Mouse (Mus musculus) MEL (cell line): ENCODE measurements around the gene Gnaq. TPM values are rescaled to one million over a fixed set of nuclear protein-coding genes. Genes with fewer than 3 reads are reported as not detected.

Experiments used
- DNase-seq: peaks from one replicate; pipeline ENCODE4 v3.0.0; 2011; ENCODE audit warnings: low read depth, low spot score
- H3K27ac ChIP-seq: 2 replicates; pipeline ENCODE4 v1.5.1; 2012; ENCODE audit warnings: low read depth, mild to moderate bottlenecking, control low read depth, low read length, moderate library complexity; ENCODE audit not compliant: control insufficient read depth
- H3K27me3 ChIP-seq, 2 experiments: fragments of 150-350 bp in 1 of 2; sonication (generic) in 1 of 2; 2 replicates each; pipeline ENCODE4 v1.6.1; 2012; ENCODE audit warnings: low read length in 2 of 2, mild to moderate bottlenecking in 2 of 2, improper control_type of control experiment in 1 of 2, moderate library complexity in 1 of 2; ENCODE audit not compliant: insufficient read depth in 2 of 2, control insufficient read depth in 1 of 2
- H3K36me3 ChIP-seq, 2 experiments: 2 replicates each; pipeline ENCODE4 v1.6.1; 2012 to 2014; ENCODE audit warnings: low read length in 2 of 2, improper control_type of control experiment in 1 of 2, inconsistent platforms in 1 of 2, mild to moderate bottlenecking in 1 of 2; ENCODE audit not compliant: insufficient read depth in 2 of 2, control insufficient read depth in 1 of 2
- H3K4me1 ChIP-seq, 2 experiments: fragments of 150-350 bp in 1 of 2; sonication (generic) in 1 of 2; 2 replicates each; pipeline ENCODE4 v1.6.1; 2012; ENCODE audit warnings: low read length in 2 of 2, improper control_type of control experiment in 1 of 2, mild to moderate bottlenecking in 1 of 2; ENCODE audit not compliant: insufficient read depth in 2 of 2, control insufficient read depth in 1 of 2
- H3K4me3 ChIP-seq, 2 experiments: fragments of 150-350 bp in 1 of 2; sonication (generic) in 1 of 2; 2 replicates each; pipeline ENCODE4 v1.5.1; 2012; ENCODE audit warnings: low read depth in 2 of 2, low read length in 2 of 2, mild to moderate bottlenecking in 2 of 2, moderate library complexity in 2 of 2, control low read depth in 1 of 2, improper control_type of control experiment in 1 of 2; ENCODE audit not compliant: control insufficient read depth in 1 of 2, insufficient read depth in 1 of 2
- H3K79me2 ChIP-seq: 2 replicates; pipeline ENCODE4 v1.6.1; 2012; ENCODE audit warnings: mild to moderate bottlenecking, low read length, moderate library complexity; ENCODE audit not compliant: control insufficient read depth, poor library complexity, insufficient read depth
- H3K9ac ChIP-seq: 2 replicates; pipeline ENCODE4 v1.6.1; 2012; ENCODE audit warnings: low read depth, mild to moderate bottlenecking, control low read depth, low read length, moderate library complexity; ENCODE audit not compliant: control insufficient read depth, poor library complexity, severe bottlenecking
- H3K9me3 ChIP-seq: fragments of 150-350 bp; sonication (generic); replicated peaks from 2 replicates; pipeline ENCODE4 v1.6.1; 2012; ENCODE audit warnings: mild to moderate bottlenecking, low read length, improper control_type of control experiment, moderate library complexity; ENCODE audit not compliant: insufficient read depth
- CHD2 ChIP-seq: IDR thresholded peaks from 2 replicates; pipeline ENCODE4 v1.6.1; 2011; ENCODE audit warnings: low read length, improper control_type of control experiment
- EP300 ChIP-seq, 2 experiments: IDR thresholded peaks; 2 replicates each; pipeline ENCODE4 v1.6.1; 2011; ENCODE audit warnings: improper control_type of control experiment in 2 of 2, low read length in 2 of 2, low read depth in 1 of 2, mild to moderate bottlenecking in 1 of 2
- ETS1 ChIP-seq: IDR thresholded peaks from 2 replicates; pipeline ENCODE4 v1.6.1; 2012; ENCODE audit warnings: low read depth, mild to moderate bottlenecking, inconsistent platforms, low read length, improper control_type of control experiment, moderate library complexity
- GABPA ChIP-seq: IDR thresholded peaks from 2 replicates; pipeline ENCODE4 v1.6.1; 2012; ENCODE audit warnings: low read depth, mild to moderate bottlenecking, inconsistent platforms, low read length, improper control_type of control experiment, moderate library complexity
- GATA1 ChIP-seq: IDR thresholded peaks from 2 replicates; pipeline ENCODE4 v1.6.1; 2011; ENCODE audit warnings: low read depth, low read length, improper control_type of control experiment
- MAFK ChIP-seq: IDR thresholded peaks from 2 replicates; pipeline ENCODE4 v1.6.1; 2011; ENCODE audit warnings: low read depth, mild to moderate bottlenecking, low read length, improper control_type of control experiment, borderline replicate concordance
- MAZ ChIP-seq: IDR thresholded peaks from 2 replicates; pipeline ENCODE4 v1.6.1; 2012; ENCODE audit warnings: low read depth, mild to moderate bottlenecking, inconsistent platforms, low read length, improper control_type of control experiment
- MXI1 ChIP-seq: IDR thresholded peaks from 2 replicates; pipeline ENCODE4 v1.6.1; 2011; ENCODE audit warnings: mild to moderate bottlenecking, low read depth, low read length, improper control_type of control experiment
- MYB ChIP-seq: IDR thresholded peaks from 2 replicates; pipeline ENCODE4 v1.6.1; 2011; ENCODE audit warnings: mild to moderate bottlenecking, low read depth, low read length, improper control_type of control experiment
- MYC ChIP-seq: IDR thresholded peaks from 2 replicates; pipeline ENCODE4 v1.6.1; 2011; ENCODE audit warnings: low read depth, mild to moderate bottlenecking, low read length, improper control_type of control experiment, moderate library complexity
- NELFE ChIP-seq: IDR thresholded peaks from 2 replicates; pipeline ENCODE4 v1.6.1; 2011; ENCODE audit warnings: low read depth, low read length, improper control_type of control experiment
- NRF1 ChIP-seq: IDR thresholded peaks from 2 replicates; pipeline ENCODE4 v1.6.1; 2014; ENCODE audit warnings: low read depth, mild to moderate bottlenecking, inconsistent platforms, low read length, improper control_type of control experiment, moderate library complexity; ENCODE audit not compliant: poor library complexity, insufficient read depth, severe bottlenecking
- POLR2AphosphoS5 ChIP-seq: IDR thresholded peaks from 2 replicates; pipeline ENCODE4 v1.6.1; 2012; ENCODE audit warnings: low read depth, borderline replicate concordance, mild to moderate bottlenecking, inconsistent platforms, low read length, moderate library complexity, mixed read lengths
- RAD21 ChIP-seq: IDR thresholded peaks from 2 replicates; pipeline ENCODE4 v1.6.1; 2011; ENCODE audit warnings: mild to moderate bottlenecking, low read depth, low read length, improper control_type of control experiment
- RCOR1 ChIP-seq: IDR thresholded peaks from 2 replicates; pipeline ENCODE4 v1.6.1; 2012; ENCODE audit warnings: low read depth, mild to moderate bottlenecking, inconsistent platforms, low read length, improper control_type of control experiment
- SIN3A ChIP-seq: IDR thresholded peaks from 2 replicates; pipeline ENCODE4 v1.6.1; 2012; ENCODE audit warnings: low read length, improper control_type of control experiment, inconsistent platforms
- UBTF ChIP-seq: IDR thresholded peaks from 2 replicates; pipeline ENCODE4 v1.6.1; 2012; ENCODE audit warnings: low read depth, mild to moderate bottlenecking, inconsistent platforms, low read length, improper control_type of control experiment, moderate library complexity, borderline replicate concordance; ENCODE audit not compliant: insufficient read depth
- USF1 ChIP-seq: IDR thresholded peaks from 2 replicates; pipeline ENCODE4 v1.6.1; 2014; ENCODE audit warnings: low read depth, mild to moderate bottlenecking, inconsistent platforms, low read length, improper control_type of control experiment, moderate library complexity
- USF2 ChIP-seq, 2 experiments: IDR thresholded peaks; 2 replicates each; pipeline ENCODE4 v1.6.1; 2011 to 2012; ENCODE audit warnings: improper control_type of control experiment in 2 of 2, low read length in 2 of 2, borderline replicate concordance in 1 of 2, inconsistent platforms in 1 of 2, low read depth in 1 of 2, mild to moderate bottlenecking in 1 of 2; ENCODE audit not compliant: insufficient read depth in 1 of 2
- ZMIZ1 ChIP-seq: IDR thresholded peaks from 2 replicates; pipeline ENCODE4 v1.6.1; 2012; ENCODE audit warnings: low read depth, mild to moderate bottlenecking, inconsistent platforms, low read length, improper control_type of control experiment, moderate library complexity
- polyA plus RNA-seq, 2 experiments: library from polyadenylated mRNA; stranded (reverse) in 1 of 2; unstranded in 1 of 2; fragments of >175 nt in 1 of 2; fragments of >200 nt in 1 of 2; gene quantifications; 2 replicates each; pipeline versions ENCODE4 v1.2.1 to v1.2.4; 2012; ENCODE audit warnings: low replicate concordance in 2 of 2, low read depth in 1 of 2; ENCODE audit not compliant: insufficient read length in 2 of 2, insufficient read depth in 1 of 2, missing spikeins in 1 of 2
- total RNA-seq: library from RNA; depleted of rRNA; stranded (reverse); fragments of 300-350 nt; gene quantifications from 2 replicates; pipeline ENCODE4 v1.2.3, GENCODE M21; 2012

The Gnaq gene
- total and polyA plus RNA-seq, 3 experiments: not detected

- no peak for DNase-seq
Observed at GRCm38 (mm10) chr19:16328074-16328850, 195.6 kb downstream of the Gnaq start.

DNA sequence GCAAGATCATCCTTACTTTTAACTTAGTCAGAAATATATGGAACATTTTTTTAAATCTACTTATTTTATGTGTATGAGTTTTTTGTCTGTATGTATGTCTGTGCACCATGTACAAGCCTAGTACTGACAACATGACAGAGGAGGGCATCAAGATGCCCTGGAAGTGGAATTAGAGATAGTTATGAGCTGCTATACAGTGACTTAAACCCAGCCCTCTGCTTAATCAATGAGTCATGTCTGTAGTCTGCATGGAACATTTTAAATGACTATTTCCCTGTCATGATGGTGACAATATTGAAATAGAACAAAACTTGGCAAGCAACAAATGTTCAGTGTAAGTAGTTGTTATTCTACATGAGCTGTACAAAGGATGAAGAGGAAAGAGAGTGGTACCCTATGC, 196.4 kb downstream of the Gnaq start:
- H3K36me3 ChIP-seq: no peaks in the 10 kb centered on the region
- H3K27ac ChIP-seq: no peak overlapping the region
- peaks cover 1 to 6% of the 10 kb centered on the region in 2 experiments for H3K27me3 ChIP-seq
- DNase-seq: no peak
- TF ChIP-seq NELFE (no peak), MYC (no peak), CHD2 (no peak), GATA1 (no peak), NRF1 (no peak), ZMIZ1 (no peak), RAD21 (no peak), MAFK (no peak), MAZ (no peak), RCOR1 (no peak), GABPA (no peak), POLR2AphosphoS5 (no peak), SIN3A (no peak), ETS1 (no peak), MYB (no peak), EP300 (IDR thresholded peaks at IDR 0.05; ENCODE audit: low read depth in 1 of 2, low read length in 2 of 2) (no peak), USF1 (no peak)
- TF ChIP-seq, all 39 proteins: peak for 0
- Histone ChIP-seq H3K9ac (no peak overlapping the region), H3K9me3 (no peaks in the 10 kb centered on the region), H3K79me2 (no peaks in the 10 kb centered on the region), H3K4me1 (peaks cover 0 to 2% of the 10 kb centered on the region in 2 experiments; a peak in 1 of 4 replicates), H3K4me3 (no peak overlapping the region)

More at GRCm38 (mm10) chr19:16328074-16328850, 195.6 kb downstream of the Gnaq start:
- Histone ChIP-seq H3K36me3 (no peaks in the 10 kb centered on the region), H3K79me2 (no peaks in the 10 kb centered on the region), H3K27me3 (peaks cover 1 to 6% of the 10 kb centered on the region in 2 experiments), H3K4me1 (peaks cover 0 to 2% of the 10 kb centered on the region in 2 experiments; a peak in 1 of 4 replicates), H3K9ac (no peak overlapping the region), H3K9me3 (no peaks in the 10 kb centered on the region), H3K4me3 (no peak overlapping the region), H3K27ac (no peak overlapping the region)
- TF ChIP-seq MXI1: no peak
- no peak for TF ChIP-seq USF2 (IDR thresholded peaks at IDR 0.05; ENCODE audit: borderline replicate concordance in 1 of 2, insufficient read depth in 1 of 2, low read depth in 1 of 2, low read length in 2 of 2)
- no peak for TF ChIP-seq UBTF
- TF ChIP-seq POLR2AphosphoS5: no peak
- no peak for TF ChIP-seq USF1
